Mouse (Mus musculus): ENCODE measurements around the gene Garnl3.
"Not testable (repeated sequence)": the region's sequence is repeated elsewhere in the genome, so short reads cannot be mapped to it uniquely, and the experiment has no call there.

The Garnl3 gene

DNA sequence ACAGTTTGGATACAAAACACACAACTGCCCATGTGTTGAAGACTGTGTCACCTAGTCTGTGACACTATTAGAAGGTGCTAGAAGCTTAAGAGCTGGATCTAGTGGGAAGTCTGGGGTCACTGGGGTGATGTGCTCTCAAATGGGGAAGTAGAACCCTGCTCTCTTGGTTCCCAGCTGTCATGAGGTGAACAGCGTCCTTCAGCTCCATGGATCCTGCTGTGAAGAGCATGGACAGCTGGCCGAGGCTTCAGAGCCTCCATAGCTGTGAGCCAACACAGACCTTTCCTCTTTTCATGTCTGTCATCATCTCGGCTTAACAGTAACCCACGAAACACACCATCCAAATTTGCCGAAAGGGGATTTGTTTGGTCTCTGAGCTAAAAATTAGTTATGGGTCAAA, 84.5 kb downstream of the Garnl3 start:
- in situ Hi-C loops (cut with MboI; ENCODE audit: low pct_unique_long_range_greater_than_20kb in 1 of 2, low sequenced_read_pairs in 2 of 2, unreplicated experiment in 1 of 2): no loop called here

DNA sequence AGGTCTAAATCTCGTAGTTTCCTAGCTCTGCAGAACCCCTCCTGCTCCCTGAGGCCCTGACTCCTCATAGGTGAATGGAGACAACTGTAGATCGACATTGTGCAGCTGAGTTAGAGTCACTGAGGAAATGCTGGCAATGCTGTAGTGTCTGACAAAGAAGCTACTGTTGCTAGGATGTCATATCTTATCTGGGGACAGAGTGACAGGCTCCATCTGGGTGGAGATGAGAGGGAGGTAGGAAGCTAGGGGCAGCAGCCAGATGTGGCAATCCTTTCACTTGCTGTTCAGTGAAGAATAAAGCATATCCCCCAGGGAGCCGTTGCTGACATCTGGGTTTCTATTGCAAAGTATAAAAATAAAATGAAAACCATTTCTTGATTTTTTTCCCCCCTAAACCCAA, 85.6 kb downstream of the Garnl3 start:
- in situ Hi-C loops (cut with MboI; ENCODE audit: low pct_unique_long_range_greater_than_20kb in 1 of 2, low sequenced_read_pairs in 2 of 2, unreplicated experiment in 1 of 2): no loop called here

DNA sequence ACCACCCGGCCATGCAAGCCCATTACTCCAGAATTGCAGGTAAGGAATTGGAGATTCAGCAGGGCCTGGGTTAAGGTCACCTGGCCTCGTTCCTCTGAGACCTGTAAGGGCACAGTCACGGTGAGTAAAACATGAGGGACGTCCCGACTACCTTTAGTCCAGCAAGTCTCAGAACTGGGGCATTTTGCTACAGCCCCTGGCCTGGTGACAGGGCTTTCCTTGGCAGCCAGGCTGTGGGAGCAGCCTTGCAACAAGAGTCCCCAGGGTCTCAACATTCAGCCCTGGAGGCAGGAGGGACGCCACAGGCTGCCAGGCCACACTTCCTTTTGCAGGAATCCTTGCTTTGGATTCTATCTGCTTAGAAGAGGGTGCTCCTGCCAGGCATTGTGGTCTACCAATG, 88.7 kb downstream of the Garnl3 start:
- in situ Hi-C loops (cut with MboI; ENCODE audit: low pct_unique_long_range_greater_than_20kb in 1 of 2, low sequenced_read_pairs in 2 of 2, unreplicated experiment in 1 of 2): no loop called here

DNA sequence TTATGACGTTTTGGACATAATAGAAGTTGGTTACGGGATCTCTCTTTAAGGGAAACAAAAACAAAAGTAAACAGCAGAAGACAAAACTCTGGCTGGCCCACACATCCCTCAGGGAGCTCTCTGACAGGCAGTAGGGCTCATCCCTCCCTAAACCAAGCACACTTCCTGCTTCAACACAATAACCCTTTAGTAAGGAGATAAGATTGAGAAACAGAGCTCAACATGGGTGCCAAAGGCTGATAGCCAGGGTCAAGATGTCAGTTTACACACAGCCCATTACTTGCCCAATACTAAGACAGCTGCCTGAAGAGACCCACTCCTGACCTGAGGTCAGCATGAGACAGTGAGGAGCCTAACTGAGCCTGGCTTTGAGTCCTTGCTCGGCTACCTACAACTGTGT, 89.9 kb downstream of the Garnl3 start:
- in situ Hi-C loops (cut with MboI; ENCODE audit: low pct_unique_long_range_greater_than_20kb in 1 of 2, low sequenced_read_pairs in 2 of 2, unreplicated experiment in 1 of 2): no loop called here

DNA sequence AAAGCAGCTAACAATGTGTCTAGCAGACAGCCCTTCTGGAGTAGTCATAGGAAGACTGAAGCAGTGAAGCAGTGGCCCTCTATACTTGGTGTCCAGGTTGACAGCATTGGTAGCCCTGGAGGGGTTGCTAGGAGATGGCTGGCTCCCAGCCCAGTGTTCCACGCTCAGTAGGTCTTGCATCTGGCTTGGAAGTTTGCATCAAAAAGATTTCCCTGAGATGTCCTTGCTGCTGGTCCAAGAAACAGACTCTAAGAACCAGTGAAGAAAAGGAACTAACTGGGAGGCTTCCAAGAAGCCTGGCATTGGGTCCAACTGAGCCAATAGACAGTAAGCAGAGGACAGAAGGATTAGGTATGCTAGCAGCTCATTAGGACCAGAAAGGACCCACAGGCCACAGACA, 94.0 kb downstream of the Garnl3 start:
- in situ Hi-C loops (cut with MboI; ENCODE audit: low pct_unique_long_range_greater_than_20kb in 1 of 2, low sequenced_read_pairs in 2 of 2, unreplicated experiment in 1 of 2): no loop called here

DNA sequence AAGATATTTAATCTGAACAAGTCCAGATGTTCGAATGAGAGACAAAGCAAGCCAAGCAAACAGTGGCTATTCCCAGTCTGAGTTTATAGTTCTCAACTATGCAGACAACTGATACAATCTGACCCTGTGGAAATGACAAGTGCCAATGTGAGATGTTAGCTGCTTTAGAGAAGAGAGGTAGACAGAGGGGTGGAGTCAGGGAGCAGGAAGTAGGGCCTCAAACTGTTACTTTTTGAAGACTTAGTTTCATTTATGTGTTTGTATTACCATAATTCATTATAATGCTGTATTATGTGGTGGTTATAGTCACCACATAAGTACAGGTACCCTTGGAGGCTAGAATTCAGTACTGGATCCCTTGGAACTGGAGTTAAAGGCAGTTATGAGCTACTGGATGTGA, 96.2 kb downstream of the Garnl3 start:
- in situ Hi-C loops (cut with MboI; ENCODE audit: low pct_unique_long_range_greater_than_20kb in 1 of 2, low sequenced_read_pairs in 2 of 2, unreplicated experiment in 1 of 2): no loop called here

DNA sequence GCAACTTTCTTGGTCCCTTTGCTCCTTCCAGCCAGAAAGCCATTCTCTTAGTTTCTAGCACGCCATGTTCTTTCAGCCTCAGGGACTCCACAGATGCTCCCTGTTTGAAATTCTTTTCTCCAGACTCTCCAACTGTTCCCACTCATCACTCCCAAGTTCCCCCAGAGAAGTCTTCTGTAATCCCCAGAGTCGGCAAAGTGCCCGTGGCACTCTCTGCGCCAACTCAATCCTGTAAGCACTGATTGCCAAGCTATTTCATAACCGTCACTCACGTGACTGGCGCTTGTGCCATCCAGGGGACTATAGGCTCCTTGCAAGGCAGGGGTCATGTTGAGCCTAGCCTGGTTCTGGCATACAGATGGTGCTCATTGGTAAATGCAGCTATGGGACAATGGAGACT, 98.2 kb downstream of the Garnl3 start:
- in situ Hi-C loops (cut with MboI; ENCODE audit: low pct_unique_long_range_greater_than_20kb in 1 of 2, low sequenced_read_pairs in 2 of 2, unreplicated experiment in 1 of 2): no loop called here

DNA sequence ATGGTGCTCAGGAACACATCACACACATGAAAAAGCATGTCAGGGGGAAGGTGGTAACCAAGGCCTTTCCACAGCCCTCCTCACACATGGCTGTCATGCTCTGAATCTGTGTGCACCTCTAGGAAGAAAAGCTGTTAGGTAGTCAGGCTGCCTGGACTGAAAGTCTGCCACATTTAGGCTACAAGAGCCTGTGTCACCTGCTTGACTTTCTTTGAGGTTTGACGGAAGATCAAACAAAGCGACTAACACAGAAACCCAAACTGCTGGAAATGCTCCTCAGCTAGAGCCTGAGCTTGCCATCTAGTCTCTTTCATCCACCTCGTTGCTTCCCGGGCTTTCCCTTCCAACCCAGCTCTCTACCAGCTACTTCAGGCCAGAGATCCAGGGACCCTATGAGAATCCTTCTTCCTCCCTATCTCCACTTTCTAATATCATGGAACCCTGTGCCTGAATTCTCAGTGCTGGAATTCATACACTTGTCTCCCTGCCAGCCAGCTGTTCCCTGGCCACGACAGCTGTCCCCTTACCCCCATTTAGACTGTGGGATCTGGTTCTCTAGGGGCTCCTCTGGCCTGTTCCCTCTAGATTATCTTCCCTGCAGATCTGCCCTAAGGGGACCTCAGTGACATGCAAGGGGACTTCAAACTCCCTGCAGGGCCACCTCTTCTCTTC, 98.9 kb downstream of the Garnl3 start:
- in situ Hi-C loops (cut with MboI; ENCODE audit: low pct_unique_long_range_greater_than_20kb in 1 of 2, low sequenced_read_pairs in 2 of 2, unreplicated experiment in 1 of 2): no loop called here

DNA sequence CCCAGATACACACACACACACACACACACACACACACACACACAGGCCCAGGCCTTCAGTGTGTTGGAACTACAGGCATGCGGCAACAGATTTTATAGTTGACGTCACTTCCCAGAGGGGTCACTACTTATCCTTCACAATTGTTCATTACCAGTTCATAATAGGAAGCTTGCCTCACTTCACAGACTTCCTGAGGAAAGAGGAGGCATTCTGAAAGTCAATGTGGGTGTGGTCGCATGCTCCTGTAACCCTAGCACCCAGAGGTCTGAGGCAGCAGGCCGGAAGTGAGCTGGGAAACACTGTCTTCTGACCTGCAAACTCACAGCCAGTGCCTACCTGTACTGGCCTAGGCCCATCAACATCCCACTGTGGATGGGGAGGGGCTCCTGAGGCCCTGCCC, 106.4 kb downstream of the Garnl3 start:
- in situ Hi-C loops (cut with MboI; ENCODE audit: low pct_unique_long_range_greater_than_20kb in 1 of 2, low sequenced_read_pairs in 2 of 2, unreplicated experiment in 1 of 2): no loop called here

DNA sequence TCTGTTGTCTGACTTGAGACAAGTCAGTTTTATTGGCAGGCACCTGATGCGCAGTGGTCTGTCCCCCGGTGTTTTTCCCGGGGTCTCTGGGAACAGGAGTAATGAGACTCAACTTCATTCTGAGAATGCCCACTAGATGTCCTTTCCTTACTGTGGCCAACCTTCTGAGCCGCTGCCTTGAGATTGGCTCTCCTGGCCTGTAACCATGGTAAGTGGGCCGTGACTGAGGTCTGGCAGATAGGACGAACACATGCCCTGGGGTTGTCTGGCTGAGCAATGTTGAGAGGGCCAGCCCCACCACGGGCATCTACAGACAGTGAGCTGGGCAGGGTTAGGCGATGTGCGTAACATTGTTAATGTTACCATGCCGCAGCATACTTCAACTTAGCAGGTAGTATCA, 106.9 kb downstream of the Garnl3 start:
- in situ Hi-C loops (cut with MboI; ENCODE audit: low pct_unique_long_range_greater_than_20kb in 1 of 2, low sequenced_read_pairs in 2 of 2, unreplicated experiment in 1 of 2): no loop called here

DNA sequence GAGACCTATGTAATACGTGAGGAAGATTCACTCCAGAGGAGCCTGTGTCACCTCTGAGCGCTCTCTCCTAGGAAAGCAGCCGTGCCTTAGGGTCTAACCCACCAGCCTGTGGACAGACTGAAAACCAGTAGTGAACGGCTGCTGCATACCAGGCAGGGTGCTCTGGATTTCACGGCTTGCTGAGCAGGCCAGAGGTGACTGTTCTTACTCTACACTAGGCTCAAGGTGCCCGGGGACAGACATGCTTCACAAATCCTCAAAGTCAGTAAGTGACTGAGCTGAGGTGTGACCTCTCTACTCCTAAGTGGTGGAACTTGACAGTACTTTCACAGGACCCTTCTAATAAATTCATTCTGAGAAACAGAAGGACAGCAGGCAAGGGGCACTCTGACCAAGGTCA, 108.6 kb downstream of the Garnl3 start:
- in situ Hi-C loops (cut with MboI; ENCODE audit: low pct_unique_long_range_greater_than_20kb in 1 of 2, low sequenced_read_pairs in 2 of 2, unreplicated experiment in 1 of 2): no loop called here

DNA sequence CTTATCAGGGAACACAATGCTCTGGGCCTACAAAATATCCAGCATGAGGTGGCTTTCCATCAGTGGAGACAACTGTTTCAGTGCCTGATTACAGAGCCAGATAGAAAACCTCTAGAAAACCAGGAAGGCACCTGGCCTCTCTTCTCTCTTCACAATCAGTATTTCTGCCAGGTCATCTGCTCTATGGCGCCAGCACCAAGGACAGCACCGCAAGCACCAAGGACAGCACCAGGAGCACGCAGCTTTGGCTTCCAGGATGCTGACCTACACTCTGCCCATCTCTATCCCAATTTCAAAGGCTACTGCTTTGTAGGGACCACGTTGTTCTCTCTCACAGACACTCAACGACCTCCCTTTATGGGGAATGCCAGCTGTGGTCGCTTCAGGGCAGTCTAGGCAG, 113.4 kb downstream of the Garnl3 start:
- in situ Hi-C loops (cut with MboI; ENCODE audit: low pct_unique_long_range_greater_than_20kb in 1 of 2, low sequenced_read_pairs in 2 of 2, unreplicated experiment in 1 of 2): no loop called here

DNA sequence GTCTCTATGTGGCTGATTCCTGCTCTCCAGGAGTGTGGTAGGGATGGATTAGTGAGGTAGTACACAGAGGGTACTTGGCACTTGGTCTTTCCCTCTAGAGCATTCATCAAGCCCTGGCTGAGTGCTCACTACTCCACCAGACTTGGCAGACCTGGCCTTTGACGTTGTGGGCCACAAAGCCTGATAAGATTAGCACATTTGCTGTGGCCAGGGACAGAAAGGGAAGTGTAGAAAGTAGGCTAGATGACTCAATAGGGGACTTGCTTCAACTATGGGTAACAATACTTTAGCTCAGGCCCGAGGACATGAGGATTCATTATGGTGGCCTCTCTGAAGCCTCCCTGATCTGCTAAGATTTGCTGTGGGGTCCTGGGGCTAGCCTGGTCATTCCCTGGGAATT, 114.3 kb downstream of the Garnl3 start:
- in situ Hi-C loops (cut with MboI; ENCODE audit: low pct_unique_long_range_greater_than_20kb in 1 of 2, low sequenced_read_pairs in 2 of 2, unreplicated experiment in 1 of 2): no loop called here

DNA sequence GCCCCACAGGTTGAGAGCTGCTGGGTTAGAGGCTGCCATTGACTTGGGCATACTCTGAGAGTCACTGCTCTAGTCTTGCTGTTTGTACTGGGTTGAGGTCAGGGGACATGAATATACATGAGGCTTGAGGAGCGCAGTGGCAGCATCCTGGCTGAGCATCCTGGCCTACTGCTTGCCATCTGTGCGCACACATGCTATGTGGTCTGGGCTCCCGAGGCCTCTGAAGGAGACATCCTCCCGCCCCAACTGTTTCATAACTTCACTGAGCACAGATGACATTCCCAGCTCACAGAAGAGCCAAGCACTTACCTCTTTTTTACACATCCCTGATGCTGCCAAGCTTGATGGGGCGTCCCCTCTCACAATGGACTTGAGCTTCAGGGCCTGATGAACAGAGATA, 116.6 kb downstream of the Garnl3 start:
- in situ Hi-C loops (cut with MboI; ENCODE audit: low pct_unique_long_range_greater_than_20kb in 1 of 2, low sequenced_read_pairs in 2 of 2, unreplicated experiment in 1 of 2): no loop called here

DNA sequence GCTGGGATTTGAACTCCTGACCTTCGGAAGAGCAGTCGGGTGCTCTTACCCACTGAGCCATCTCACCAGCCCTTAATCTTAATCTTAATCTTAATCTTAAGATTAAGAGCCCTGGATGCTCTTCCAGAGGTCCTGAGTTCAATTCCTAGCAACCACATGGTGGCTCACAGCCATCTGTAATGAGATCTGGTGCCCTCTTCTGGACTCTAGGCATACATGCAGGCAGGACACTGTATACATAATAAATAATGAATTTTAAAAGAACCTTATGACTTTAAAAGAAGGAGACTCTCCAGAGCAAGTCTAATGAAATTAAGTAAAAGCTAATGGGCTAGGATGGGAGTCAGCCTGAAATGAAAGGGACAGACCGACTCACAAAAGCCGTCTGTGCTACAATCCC, 122.4 kb downstream of the Garnl3 start:
- in situ Hi-C loops (cut with MboI; ENCODE audit: low pct_unique_long_range_greater_than_20kb in 1 of 2, low sequenced_read_pairs in 2 of 2, unreplicated experiment in 1 of 2): not testable (repeated sequence)

DNA sequence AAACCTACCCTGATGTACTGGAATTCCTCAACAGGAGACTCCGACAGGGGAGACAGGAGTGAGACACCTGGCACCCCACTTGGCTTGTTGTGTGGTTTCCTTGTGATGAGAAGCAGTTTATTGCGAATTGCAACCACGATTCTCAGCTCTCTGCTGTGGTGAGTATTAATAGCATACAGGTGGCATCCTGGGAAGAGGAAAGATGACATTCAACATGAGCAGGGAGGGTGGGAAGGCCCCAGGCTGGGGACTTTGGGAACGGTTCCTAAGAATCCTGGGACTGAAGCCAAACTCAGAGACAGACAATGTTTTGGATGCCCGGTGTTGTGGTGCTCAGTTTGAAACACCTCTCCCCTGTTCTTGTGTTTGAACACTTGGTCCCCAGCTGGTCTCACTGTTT, 126.4 kb downstream of the Garnl3 start:
- in situ Hi-C loops (cut with MboI; ENCODE audit: low pct_unique_long_range_greater_than_20kb in 1 of 2, low sequenced_read_pairs in 2 of 2, unreplicated experiment in 1 of 2): no loop called here

DNA sequence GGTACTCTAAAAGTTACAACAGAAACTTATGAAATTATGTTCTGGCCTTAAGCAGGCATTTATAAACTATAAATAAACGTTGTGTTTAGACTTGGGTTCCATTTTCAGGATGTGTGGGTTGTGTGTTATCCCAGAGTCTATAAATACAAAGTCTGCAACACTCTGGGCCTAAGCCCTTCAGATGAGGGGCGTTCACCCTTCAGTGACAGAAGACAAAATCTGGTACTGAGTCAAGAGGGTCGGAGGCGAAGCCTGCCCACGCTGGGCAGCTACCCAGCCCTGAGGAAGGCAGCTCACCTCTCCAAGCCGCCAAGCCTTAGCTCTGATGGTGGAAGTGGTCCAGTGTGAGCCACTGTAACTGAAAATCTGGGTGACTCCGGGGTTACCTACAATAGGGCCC, 129.3 kb downstream of the Garnl3 start:
- in situ Hi-C loops (cut with MboI; ENCODE audit: low pct_unique_long_range_greater_than_20kb in 1 of 2, low sequenced_read_pairs in 2 of 2, unreplicated experiment in 1 of 2): no loop called here

DNA sequence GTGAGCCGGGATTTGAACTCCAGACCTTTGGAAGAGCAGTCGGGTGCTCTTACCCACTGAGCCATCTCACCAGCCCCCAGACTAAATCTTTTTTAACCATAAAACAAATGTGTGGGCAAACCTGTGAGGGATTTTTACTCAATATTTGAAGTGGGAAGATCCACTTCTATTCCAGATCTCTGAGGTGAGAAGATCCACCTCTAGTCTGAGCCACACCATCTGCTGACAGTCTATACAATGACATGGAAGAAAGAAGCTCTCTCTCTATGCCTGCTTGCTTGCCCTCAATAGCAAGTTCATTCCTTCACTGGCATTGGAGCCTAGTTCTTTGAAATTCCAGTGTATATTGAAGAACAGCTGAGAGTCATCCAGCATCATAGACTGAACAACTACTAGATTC, 131.7 kb downstream of the Garnl3 start:
- in situ Hi-C loops (cut with MboI; ENCODE audit: low pct_unique_long_range_greater_than_20kb in 1 of 2, low sequenced_read_pairs in 2 of 2, unreplicated experiment in 1 of 2): no loop called here

DNA sequence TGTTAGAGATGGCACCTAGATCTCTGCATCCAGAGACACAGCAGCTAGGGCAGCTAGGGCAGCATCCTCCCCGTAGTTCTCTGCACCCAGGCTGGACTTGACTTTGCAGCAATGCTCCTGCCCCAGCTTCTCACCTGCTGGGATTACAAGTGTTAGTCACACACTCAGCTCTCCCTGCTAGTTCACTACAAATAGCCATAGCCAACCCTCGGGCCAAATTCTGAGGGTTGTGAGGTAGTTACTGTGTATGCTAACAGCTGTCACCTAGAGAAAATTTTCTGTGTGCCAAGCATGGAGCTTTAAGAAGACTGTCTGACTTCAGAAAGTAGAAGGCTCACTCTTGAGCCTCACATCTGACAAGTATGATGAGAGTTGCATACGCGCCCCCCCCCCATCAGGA, 133.7 kb downstream of the Garnl3 start:
- in situ Hi-C loops (cut with MboI; ENCODE audit: low pct_unique_long_range_greater_than_20kb in 1 of 2, low sequenced_read_pairs in 2 of 2, unreplicated experiment in 1 of 2): no loop called here

DNA sequence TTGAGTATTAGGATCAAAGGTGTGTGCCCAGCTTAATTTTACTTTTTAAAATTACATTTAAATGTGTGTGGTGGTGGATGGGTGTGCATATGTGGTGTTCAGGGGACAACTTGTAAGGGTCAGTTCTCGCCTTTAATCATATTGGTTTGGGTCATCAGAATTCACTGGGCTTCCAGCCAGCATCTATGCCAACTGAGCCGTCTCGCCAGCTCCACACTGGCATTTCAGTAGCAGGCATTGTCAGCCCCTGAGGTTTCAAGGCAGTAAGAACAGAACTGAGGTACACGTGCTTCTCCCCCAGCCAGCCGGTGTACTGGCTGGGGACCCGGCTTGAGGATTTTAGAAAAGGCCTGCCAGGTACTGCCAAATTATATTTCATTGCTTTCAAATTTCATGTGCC, 134.4 kb downstream of the Garnl3 start:
- in situ Hi-C loops (cut with MboI; ENCODE audit: low pct_unique_long_range_greater_than_20kb in 1 of 2, low sequenced_read_pairs in 2 of 2, unreplicated experiment in 1 of 2): no loop called here

DNA sequence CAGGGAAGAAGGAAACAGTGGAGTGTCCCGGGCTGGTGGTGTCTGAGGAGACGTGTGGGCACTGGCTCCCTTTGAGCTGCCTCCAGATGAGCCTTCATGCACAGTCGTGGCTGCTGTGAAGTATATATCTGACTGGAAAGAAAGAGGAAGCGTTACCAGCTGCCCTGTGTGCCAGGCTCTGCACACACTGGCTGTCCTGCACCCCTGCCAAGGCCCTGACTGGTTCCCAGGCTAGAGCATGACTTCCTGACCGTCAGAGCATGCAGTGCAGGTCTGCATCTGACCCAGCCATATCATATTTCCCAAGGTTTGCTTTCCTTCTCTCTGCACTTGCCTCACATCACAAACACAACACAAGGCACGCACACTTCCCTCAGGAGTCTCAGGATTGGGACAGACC, 139.3 kb downstream of the Garnl3 start:
- in situ Hi-C loops (cut with MboI; ENCODE audit: low pct_unique_long_range_greater_than_20kb in 1 of 2, low sequenced_read_pairs in 2 of 2, unreplicated experiment in 1 of 2): no loop called here

All from mouse embryonic stem cell (cell line).